Mouse (Mus musculus) liver, embryonic 14.5 days (tissue): Measurements from ENCODE around the gene Col6a6.

Experiments used
- CTCF ChIP-seq: IDR thresholded peaks from 2 replicates; pipeline ENCODE4 v1.5.1; 2016; ENCODE audit warnings: antibody characterized with exemption, low read depth, control low read depth
- EP300 ChIP-seq: IDR thresholded peaks from 2 replicates; pipeline ENCODE4 v1.6.1; 2016; ENCODE audit warnings: antibody characterized with exemption, low read depth

- TF ChIP-seq CTCF (no peak), EP300 (no peak)
These were observed 16.5 kb downstream of the Col6a6 start for GRCm38 (mm10) chr9:105811458-105811857.
